Mouse (Mus musculus) layer of hippocampus, postnatal 36 days (tissue): ENCODE measurements around the gene Phf14. TPM values are rescaled to one million over a fixed set of nuclear protein-coding genes. Genes with fewer than 3 reads are reported as not detected.

Experiments
- DNase-seq, 2 experiments: peaks; one replicate each; pipeline ENCODE4 v3.0.0; 2022
- total RNA-seq, 2 experiments: library from RNA; stranded (reverse); gene quantifications; 2 replicates each; pipeline ENCODE4 v1.2.3; 2021

The Phf14 gene
- total RNA-seq, 2 experiments from 2014 or later, result 77.1 to 79.8 TPM

DNA sequence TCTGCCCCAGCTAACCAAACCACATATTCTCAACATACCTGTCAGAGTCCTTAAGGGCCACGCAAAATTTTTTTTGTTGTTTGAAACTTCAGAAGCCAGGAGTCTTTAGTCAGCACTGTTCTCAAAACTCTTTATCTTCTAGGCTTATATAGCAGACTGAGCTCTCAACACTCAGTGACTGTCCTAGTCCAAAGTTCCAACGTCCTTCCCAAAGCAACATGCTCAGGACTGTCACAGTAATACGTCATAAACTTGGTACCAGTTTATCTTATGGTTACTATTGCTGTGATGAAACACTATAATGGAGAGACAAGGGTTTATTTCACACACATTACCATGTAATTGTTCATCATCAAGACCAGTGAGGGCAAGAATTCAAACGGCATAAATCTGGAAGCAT lies 113.9 kb downstream of the Phf14 start:
- DNase-seq, result no peak

DNA sequence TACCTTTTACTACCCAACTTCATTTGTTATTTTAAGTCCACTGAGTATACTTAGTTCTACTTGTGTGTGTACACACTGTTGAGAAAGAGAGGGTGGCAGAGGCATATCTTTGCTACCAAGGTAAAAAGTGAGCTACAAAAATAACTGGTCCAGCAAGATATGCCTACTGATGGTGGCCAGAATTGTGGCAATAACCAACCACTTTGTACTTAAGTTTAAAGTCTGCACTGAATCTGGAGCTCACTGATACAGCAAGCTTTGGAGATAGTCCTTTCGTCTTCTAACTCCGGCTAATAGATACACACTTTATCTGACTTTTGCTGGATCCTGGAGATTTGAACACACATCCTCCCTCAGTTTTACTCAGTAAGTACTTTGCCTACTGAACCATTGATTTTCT lies 115.8 kb downstream of the Phf14 start:
- DNase-seq, result no peak

DNA sequence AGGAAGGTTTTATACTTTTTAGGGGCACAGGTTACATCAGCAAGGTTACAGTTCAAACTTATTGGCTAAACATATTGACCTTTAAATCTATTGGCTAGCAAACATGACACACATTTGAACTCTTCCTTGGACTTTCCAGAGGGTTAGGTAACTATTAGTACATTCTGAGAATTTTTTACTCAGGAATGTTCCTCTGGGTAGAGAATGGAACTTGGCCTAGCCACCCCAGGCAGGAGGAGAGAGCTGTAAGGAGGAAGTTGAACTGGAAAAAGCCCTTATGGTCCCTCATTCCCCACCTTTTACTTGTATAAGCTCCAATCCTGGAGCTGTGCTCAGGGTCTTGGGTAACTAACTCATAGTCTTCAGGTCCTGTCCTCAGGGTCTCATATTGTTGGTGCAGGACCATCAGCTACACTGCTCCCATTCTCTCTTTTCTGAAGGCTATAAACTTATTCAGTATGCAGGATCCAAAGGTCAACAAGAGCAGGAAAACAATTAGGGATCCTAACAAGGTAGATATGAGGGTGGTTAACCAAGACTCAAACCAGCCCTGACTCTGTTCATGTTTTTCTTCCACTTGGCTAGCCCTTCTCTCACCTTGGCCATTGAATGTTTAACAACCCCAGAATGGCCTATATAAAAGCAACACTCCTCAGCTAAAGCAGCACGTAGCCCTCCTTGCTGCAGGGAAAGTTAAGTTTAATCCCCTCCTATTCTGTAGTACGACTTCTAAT lies 119.4 kb downstream of the Phf14 start:
- DNase-seq, result no peak

DNA sequence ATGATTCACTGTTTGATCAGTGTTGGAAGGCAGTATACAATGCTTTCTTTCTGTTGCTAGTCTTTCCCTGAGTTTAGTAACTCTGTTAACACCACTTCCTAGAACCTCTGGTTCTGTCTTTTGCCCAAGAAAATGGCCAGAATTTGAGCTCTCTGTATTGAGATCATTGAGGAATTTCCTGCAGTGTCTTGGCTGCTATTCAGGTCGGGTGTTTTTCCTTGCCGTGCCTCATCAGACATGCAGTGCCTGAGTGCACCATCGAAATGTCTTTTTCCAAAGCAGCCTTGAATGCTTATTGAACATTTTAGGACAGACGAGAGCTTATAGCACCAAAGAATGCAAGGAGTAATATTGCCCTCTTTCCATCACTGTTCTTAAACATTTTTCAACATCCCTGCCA lies 127.0 kb downstream of the Phf14 start:
- DNase-seq, result no peak

DNA sequence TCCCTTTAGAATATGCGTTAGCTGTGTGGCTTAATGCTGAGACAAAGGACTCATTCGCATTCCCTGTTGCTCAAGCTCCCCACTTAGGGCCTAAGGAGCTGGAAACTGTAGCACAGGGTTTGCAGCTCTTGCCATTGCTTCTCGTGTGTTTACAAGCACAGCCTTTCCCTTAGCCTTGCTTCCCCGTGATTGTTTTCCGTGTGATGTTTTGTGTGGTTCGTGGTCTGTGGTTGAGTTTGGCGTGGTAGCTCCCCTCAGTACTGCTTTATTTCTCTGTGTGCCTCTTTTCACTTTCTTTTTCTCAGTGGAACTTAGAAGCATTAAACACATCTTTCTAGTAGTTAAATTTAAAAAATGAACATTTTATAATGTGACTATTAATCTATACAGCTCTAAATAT lies 130.7 kb downstream of the Phf14 start:
- no peak for DNase-seq

DNA sequence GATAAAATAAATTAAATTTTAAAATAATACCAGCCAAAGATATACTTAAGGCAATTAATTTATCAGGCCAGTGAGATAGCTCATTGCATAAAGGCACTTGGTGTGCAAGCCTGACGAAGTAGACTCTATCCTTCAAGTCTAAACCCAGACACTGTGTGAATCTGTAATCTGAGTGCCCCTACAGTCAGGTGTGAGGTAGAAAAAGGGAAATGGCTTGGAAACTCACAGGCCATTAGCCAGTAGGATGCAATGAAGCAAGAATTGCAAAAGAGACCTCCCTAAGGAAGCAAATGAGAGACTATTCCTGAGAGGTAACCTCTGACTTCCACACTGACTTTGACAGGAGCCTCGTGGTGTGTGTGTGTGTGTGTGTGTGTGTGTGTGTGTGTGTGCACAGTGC lies 145.3 kb downstream of the Phf14 start:
- no peak for DNase-seq

DNA sequence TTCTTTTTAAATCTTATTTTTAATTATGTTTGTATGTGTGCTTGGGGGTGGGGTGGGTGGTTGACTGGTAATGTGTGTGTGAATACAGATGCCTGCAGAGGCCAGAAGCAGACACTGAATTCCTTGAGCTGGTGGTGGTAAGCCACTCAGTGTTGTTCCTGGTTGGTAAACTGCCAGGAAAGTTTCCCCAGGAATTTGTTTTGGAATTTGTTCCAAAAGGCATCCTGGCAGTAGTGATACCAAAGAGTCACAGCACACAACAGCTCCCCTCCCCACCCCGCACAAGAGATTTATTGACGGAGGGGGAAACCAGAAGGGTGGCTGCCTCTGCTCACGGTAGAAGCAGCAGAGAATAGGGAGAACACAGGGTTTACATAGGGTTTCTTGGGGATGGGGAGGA lies 146.5 kb downstream of the Phf14 start:
- DNase-seq, result no peak

DNA sequence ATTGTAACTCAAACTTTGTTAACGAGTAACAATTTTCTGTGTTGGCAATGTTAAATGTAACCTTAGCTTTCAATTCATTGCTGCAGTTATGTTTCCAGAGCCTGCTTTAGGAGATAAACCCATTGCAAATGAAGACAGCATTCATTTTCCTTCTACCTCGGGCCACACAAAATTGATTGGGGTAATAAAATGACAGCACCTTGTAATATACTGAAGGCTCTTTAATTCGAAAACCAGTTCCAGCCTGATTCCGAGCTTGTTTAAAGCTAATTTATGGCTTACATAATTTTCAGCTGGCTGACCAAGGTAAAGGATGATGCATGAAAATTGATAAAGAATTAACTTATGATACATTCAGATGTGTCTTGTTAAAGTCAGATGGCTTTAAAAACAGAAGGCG lies 151.1 kb downstream of the Phf14 start:
- no peak for DNase-seq

DNA sequence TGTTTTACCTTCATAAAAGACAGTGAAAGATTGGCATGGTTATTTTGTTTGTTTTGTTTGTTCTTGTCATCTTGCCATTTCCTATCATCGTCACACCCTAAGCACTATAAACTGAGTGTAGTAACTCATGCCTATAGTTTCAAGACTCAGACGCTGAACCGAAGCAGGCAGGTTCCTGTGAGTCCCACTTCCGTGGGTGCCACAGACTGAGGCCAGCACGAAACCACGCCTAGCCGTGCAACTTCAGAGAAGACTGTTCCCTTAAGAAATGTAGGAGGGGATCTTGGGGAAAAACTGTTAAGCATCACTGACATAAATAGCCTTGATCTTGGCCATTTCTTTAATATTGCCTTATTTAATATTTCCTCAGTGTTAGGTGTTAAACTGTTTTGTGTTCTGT lies 152.4 kb downstream of the Phf14 start:
- DNase-seq, result no peak

DNA sequence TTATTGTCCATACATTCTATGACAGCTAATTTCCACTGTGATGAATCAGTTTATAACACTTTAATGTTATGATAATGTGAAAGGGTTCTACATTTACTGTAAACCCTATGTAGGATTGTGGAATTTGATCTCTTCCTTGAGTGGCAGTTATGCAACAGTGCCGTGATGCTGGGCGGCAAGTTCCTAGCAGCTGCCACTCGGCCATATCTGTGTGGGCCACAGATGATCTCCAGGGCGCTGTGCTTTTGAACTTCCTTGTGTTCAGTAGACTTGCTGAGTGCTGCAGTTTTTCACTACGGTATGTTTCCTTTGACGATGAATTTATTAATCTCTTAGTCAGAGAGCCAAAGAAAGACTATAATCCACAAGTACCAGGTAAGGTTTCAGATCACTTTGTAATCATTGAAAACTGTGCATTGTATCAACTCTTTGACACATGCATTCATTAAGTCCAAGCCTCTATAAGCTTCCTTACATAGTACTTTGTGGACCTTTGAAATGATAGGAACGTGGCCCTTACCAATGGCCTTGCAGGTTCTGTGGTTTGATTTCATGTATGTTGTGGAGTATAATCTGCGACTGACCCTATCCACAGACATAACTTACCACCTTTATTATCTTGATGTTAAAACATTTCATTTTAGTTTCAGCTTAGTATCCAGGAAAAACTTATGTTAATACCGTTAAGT lies 153.0 kb downstream of the Phf14 start:
- DNase-seq, result no peak

DNA sequence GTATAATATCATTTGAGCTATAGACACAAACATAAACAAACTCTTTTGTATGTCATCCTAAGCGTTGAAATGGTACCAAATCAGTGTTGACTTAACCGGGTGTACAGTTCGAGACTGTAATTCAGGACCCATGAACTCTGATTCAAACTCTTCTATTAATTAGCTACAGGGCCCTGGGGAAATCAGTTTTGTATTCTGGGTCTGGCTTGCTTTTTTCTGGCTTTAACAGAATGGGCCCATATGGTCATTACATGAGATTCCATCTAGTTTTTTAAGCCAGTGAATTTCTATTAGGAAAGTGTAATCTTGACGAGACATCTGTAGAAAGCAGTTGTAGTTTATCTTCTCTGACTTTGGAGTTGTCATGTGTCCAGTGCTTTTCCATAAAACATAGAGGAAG lies 160.3 kb downstream of the Phf14 start:
- no peak for DNase-seq

DNA sequence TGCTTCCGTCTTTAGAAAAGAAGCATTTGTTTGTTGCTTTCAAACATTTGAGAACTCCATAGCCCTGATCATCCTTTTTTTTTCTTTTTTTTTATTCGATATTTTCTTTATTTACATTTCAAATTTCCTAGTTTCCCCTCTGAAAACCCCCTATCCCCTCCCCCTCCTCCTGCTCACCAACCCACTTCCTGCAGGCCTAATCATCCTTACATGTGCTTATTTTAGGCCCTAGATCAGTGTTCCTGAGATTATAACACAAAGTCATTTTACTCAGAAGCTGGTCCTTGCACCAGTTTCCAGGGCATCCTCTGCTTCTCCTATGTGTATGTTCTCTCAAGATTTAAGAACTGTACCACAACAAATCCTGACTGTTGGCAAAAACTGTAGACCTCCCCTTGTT lies 161.7 kb downstream of the Phf14 start:
- no peak for DNase-seq

DNA sequence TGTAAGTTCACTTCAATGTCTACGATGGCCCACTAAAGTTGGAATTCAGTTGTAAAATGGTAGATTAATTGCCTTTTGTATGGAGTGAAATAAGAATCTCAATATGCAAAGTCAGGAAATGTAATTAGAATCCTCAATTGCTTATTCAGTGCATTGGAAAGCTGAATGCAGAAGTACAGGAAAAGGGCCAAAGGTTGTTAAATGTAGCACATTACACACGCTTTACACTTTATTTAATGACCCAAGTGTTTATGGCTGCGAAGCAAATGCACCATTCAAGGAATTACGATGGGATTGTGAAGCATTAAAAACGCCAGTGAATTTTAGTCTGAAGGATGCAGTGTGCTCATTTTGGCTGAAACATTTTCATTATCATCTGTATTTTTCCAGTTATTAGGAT lies 167.0 kb downstream of the Phf14 start:
- no peak for DNase-seq

DNA sequence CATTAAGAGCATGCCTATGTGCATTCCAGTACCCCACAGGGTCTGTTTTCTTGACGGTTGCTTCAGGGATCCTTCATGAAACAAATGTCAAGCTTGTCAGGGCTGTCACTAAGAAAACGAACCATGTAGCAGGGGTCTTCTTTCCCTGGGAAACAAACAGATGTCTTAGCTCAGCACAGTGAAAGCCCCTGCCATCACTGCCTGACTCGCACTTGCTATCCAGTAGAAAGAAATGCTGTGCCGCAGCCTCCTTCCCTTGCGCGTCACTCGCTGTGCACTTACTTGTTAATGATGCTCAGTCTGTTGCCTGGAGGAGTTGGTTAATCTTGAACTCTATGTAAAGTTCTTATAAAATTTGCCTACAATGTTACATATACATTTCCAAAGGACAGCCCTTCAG lies 169.7 kb downstream of the Phf14 start:
- no peak for DNase-seq

DNA sequence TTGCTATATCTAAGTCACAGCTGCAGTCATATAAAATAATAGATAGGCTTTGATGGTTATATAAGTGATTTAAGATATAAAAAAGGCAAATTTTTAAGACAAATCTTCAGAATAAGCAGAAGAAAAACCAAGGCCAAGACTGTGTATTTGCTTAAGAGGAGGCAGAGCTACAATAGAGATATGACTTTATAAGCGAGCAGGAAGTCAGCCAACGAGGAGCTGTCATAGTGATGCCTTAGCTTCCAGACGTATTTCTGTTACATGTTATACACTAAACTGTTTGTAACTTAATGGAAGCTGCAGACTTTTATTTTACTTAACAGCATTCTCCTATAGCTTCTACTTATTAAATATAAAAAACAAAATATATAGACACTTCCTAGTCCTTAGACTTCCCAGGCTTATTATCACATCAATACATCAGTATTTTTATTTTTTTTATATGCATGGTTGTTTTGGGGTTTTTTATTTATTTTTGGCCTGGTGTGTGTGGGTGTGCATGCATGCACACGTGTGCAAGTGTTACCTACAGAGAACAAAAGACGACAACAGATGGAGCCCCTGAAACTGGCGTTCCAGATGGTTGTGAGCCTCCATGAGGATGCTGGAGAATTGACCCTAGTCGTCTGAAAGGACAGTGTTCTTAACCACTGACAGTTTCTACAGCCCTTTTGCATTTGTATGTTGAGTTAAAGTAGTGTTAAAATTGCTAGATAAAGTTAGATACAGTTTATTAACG lies 170.4 kb downstream of the Phf14 start:
- DNase-seq, result no peak

DNA sequence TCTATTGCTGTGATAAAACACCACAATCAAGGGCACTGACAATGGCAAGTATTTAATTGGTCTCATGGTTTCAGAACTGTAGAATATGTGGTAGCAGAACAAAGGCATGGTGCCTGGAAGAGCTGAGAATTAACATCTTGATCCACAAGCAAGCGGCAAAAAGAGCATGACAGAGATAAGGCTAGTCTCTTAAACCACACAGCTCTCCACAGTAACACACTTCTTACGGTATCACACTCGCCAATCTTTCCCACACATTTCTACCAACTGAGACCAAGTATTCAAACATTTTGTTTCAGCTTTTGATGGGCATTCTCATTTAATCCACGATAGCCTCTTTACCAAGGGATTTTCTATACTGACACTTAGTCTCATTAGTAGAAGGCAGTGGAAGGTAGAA lies 171.7 kb downstream of the Phf14 start:
- DNase-seq, result no peak

DNA sequence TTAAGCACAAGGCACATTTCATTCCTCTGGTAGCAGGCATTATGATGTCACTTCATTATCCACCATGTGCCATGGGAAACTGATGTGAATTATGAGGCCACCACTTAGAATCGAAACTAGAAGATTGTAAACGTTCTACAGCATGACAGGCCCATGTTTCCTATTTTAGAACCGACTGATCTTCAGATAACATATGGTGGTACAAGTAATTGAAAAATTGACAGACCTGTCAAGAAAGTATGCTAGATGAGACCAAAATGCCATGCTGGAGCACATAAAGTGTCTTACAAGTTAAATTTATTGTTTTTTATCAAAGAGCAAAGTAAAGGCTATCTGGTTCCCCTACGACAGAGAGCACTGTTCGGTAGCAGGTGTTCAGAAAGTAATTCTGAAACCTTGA lies 172.8 kb downstream of the Phf14 start:
- DNase-seq, result no peak

DNA sequence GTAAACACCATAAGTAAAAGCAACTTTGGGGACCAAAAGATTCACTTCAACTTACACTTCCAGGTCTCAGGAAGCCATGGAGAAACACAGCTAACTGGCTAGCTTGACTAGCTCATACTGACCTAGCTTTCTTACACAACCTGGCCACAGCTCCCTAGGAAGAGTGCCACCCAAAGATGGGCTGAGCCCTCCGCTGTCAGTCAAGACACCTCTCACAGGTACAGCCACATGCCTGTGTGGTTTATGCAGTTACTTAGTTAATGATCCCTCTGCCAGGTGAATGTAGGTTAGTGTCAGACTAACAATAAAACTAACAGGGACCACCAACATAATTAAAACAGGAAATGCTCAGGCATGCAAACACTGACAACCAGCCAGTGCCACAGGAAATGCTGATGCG lies 174.1 kb downstream of the Phf14 start:
- DNase-seq, result no peak

DNA sequence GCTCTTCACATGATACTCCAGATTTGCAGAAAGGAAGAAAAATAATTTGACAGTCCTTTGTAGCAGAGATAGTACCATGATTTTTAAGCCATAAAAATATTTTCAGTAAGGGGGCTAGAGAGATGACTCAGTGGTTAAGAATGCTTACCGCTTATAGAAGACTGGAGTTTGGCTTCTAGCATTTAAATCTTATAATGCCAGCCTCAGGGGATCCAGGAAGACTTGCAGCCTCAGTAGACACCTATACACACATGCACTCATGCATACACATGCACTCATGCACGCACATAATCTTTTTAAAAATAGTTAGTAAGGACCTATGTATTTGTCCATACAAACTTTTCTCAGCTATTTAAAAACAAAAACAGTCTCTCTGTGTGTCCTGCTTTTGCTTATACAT lies 174.5 kb downstream of the Phf14 start:
- no peak for DNase-seq

DNA sequence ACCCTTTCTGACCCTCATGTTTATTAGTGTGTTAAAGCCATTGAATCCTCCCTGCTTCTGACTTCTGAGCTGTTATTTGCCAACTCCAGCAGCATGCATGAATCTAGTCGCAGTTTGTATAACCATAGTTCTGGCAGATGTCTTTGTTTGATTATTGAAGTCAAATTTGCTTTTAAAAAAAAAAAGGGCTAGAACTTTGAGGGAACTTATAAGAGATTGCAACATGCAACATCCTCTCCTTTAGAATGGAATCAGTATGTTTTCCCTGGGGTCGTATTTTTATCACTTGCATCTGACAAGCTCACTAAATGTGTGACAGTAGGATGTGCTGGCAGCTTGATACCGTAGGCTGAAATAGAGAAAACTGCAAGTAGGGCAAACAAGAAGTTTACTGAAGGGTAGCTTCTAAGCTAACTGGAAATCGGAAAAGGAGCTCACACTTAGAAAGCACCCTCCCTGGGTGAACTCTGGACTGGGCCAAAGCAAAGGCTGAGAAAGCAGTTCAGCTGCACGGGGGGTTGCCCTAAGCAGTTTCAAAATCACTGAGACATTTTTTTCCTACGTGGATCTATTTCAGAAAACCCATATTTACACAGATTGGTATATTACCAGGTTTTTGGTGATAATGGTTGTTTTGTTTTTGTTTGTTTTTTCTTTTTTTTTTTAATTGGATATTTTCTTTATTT lies 175.1 kb downstream of the Phf14 start:
- no peak for DNase-seq

DNA sequence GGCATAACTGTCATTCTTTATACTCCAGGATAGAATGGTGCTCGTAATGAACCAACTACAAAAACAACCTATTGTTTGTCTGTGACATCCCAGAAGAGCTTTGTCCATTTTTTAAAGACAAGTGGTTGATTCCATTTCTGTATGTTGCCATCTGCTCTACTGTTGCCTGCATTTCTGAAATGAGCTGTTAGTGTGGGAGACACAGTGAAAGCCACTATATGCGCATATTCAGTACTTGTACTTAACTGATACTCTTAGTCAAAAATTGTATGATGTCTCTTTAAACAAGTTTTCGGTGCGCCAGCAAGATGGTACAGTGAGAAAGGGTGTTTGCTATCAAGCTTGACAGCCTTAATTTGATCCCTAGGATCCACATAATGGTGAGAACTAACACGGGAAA lies 177.1 kb downstream of the Phf14 start:
- DNase-seq, result no peak

DNA sequence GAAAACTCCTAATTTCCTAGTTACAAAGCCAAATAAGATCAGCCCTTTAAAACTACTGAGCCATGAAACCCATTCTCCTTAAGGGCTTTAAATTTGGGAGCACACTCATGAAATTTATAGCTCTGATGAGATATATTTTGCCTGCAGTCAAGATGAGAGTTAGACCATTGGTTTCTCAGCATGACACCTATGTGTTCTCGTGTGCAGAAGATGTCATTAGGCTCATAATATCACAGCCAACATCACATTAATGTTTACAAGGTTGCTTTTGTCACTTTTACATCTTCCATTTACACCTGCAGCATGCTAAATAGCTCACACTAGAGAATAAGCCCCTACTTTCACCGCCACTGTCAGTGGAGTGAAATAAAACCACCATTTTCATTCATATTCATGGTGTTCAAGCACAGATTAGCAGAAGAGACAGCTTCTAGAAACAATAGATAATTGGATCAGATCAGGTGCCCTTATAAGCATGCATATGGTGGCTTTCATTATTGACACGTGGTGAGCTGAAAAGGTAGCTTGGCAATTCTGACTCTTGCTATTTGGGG lies 181.9 kb downstream of the Phf14 start:
- no peak for DNase-seq

DNA sequence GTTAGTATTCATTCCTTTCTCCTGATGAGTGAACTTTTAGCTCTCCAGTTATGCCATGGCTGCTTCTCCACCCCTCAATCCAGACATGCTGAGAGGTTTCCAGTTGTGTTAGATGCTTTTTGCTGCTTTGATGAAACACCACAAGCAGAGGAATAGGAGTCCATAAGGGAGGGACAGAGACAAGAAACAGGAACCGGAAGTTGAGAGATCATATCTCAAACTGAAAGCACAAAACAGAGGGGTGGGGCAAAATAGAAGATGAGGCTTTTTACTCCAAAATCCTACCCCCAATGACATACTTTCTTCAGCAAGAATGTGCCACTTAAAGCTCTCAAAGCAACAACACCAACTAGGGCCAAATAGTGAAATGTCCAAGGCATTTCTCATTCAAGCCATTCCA lies 188.1 kb downstream of the Phf14 start:
- DNase-seq, result no peak
